Mouse (Mus musculus): Measurements from ENCODE around the gene Mapk6. TPM values are rescaled to one million over a fixed set of nuclear protein-coding genes. Genes with fewer than 3 reads are reported as not detected.
A peak's percentile ranks its signal among the peaks of the same experiment; 100 is the strongest.

The Mapk6 gene
- polyA plus RNA-seq, 1 experiment from 2014 or later = 114 TPM

- ATAC-seq (ENCODE audit: insufficient number of reproducible peaks, insufficient read depth, low FRiP score, low TSS enrichment, low read depth) = no peak
- Histone ChIP-seq H3K4me2 (no peak overlapping the region), H3K4me1 (replicated peaks) (peaks cover 13% of the 10 kb centered on the region; the same call in 1 of the 2 replicates), H3K36me3 (no peaks in the 10 kb centered on the region), H3K4me3 (replicated peaks) (no peak overlapping the region), H3K9me3 (no peaks in the 10 kb centered on the region), H3K9ac (replicated peaks) (no peak overlapping the region), H3K27me3 (no peaks in the 10 kb centered on the region), H3K27ac (no peak overlapping the region)
- WGBS = 47% methylated on average over 5 of the region's 5 CpGs
Observed at GRCm38 (mm10) chr9:75423683-75424082, 13.9 kb upstream of the Mapk6 start.

- Histone ChIP-seq H3K27ac (no peak overlapping the region), H3K4me3 (replicated peaks) (no peak overlapping the region), H3K36me3 (no peaks in the 10 kb centered on the region), H3K9me3 (no peaks in the 10 kb centered on the region), H3K4me2 (no peak overlapping the region), H3K4me1 (replicated peaks) (peaks cover 13% of the 10 kb centered on the region; the same call in 1 of the 2 replicates), H3K9ac (replicated peaks) (no peak overlapping the region), H3K27me3 (no peaks in the 10 kb centered on the region)
- 90% methylated on average over 3 of the region's 3 CpGs for WGBS
- no peak for ATAC-seq (ENCODE audit: insufficient number of reproducible peaks, insufficient read depth, low FRiP score, low TSS enrichment, low read depth)
Observed at GRCm38 (mm10) chr9:75422251-75422691, 12.5 kb upstream of the Mapk6 start.

GRCm38 (mm10) chr9:75414204-75414603, 4.4 kb upstream of the Mapk6 start:
- Histone ChIP-seq H3K9me3 (no peaks in the 10 kb centered on the region), H3K36me3 (no peaks in the 10 kb centered on the region), H3K4me3 (replicated peaks) (no peak overlapping the region), H3K27me3 (no peaks in the 10 kb centered on the region), H3K27ac (no peak overlapping the region), H3K4me2 (no peak overlapping the region), H3K4me1 (replicated peaks) (peaks cover 21% of the 10 kb centered on the region), H3K9ac (replicated peaks) (no peak overlapping the region)
- ATAC-seq (ENCODE audit: insufficient number of reproducible peaks, insufficient read depth, low FRiP score, low TSS enrichment, low read depth) = no peak
- WGBS = 35% methylated on average over 5 of the region's 5 CpGs

- Histone ChIP-seq H3K9ac (replicated peaks) (no peak overlapping the region), H3K4me3 (replicated peaks) (no peak overlapping the region), H3K9me3 (no peaks in the 10 kb centered on the region), H3K27ac (no peak overlapping the region), H3K4me2 (no peak overlapping the region), H3K36me3 (no peaks in the 10 kb centered on the region), H3K4me1 (replicated peaks) (peaks cover 21% of the 10 kb centered on the region), H3K27me3 (no peaks in the 10 kb centered on the region)
- 58% methylated on average over 5 of the region's 5 CpGs for WGBS
- no peak for ATAC-seq (ENCODE audit: insufficient number of reproducible peaks, insufficient read depth, low FRiP score, low TSS enrichment, low read depth)
Observed at GRCm38 (mm10) chr9:75413206-75413605, 3.4 kb upstream of the Mapk6 start.

GRCm38 (mm10) chr9:75411584-75411983, 1.8 kb upstream of the Mapk6 start:
- peaks cover 32% of the 10 kb centered on the region for H3K4me1 ChIP-seq (replicated peaks)

GRCm38 (mm10) chr9:75410868-75411487, 1.2 kb upstream of the Mapk6 start:
- Histone ChIP-seq H3K4me1 (replicated peaks) (peaks cover 38% of the 10 kb centered on the region), H3K27ac (no peak overlapping the region), H3K4me3 (replicated peaks) (no peak overlapping the region), H3K36me3 (no peaks in the 10 kb centered on the region), H3K9ac (replicated peaks) (0 out of 2 replicates have a peak overlapping the region, but pooled peaks have one; percentile 93), H3K4me2 (peak overlapping the region; percentile 61), H3K27me3 (no peaks in the 10 kb centered on the region), H3K9me3 (no peaks in the 10 kb centered on the region)
- no peak for ATAC-seq (ENCODE audit: insufficient number of reproducible peaks, insufficient read depth, low FRiP score, low TSS enrichment, low read depth)
- WGBS = 56% methylated on average over 6 of the region's 6 CpGs

More at GRCm38 (mm10) chr9:75411584-75411983, 1.8 kb upstream of the Mapk6 start:
- H3K27me3 ChIP-seq = no peaks in the 10 kb centered on the region
- no peak overlapping the region for H3K4me2 ChIP-seq
- no peaks in the 10 kb centered on the region for H3K36me3 ChIP-seq
- H3K27ac ChIP-seq = no peak overlapping the region
- no peak overlapping the region for H3K9ac ChIP-seq (replicated peaks)
- H3K9me3 ChIP-seq = no peaks in the 10 kb centered on the region
- H3K4me3 ChIP-seq (replicated peaks) = no peak overlapping the region
- ATAC-seq (ENCODE audit: insufficient number of reproducible peaks, insufficient read depth, low FRiP score, low TSS enrichment, low read depth) = no peak
- WGBS = 87% methylated on average over 9 of the region's 9 CpGs

GRCm38 (mm10) chr9:75409031-75409851, 564 bp downstream of the Mapk6 start:
- Histone ChIP-seq H3K4me2 (peak overlapping the region; percentile 61), H3K9ac (replicated peaks) (peak overlapping the region; percentile 93), H3K4me3 (replicated peaks) (peak overlapping the region; percentile 70), H3K36me3 (no peaks in the 10 kb centered on the region), H3K4me1 (replicated peaks) (peaks cover 46% of the 10 kb centered on the region), H3K27ac (peak overlapping the region; percentile 99), H3K9me3 (no peaks in the 10 kb centered on the region), H3K27me3 (no peaks in the 10 kb centered on the region)
- ATAC-seq (ENCODE audit: insufficient number of reproducible peaks, insufficient read depth, low FRiP score, low TSS enrichment, low read depth) = peak; percentile 82
- under 1% methylated on average over 72 of the region's 90 CpGs for WGBS

- Histone ChIP-seq H3K4me3 (replicated peaks) (peak overlapping the region; percentile 70), H3K27me3 (no peaks in the 10 kb centered on the region), H3K9ac (replicated peaks) (peak overlapping the region; percentile 93), H3K4me1 (replicated peaks) (peaks cover 46% of the 10 kb centered on the region), H3K4me2 (peak overlapping the region; percentile 61), H3K36me3 (no peaks in the 10 kb centered on the region), H3K9me3 (no peaks in the 10 kb centered on the region), H3K27ac (peak overlapping the region; percentile 99)
- WGBS = 4% methylated on average over 11 of the region's 11 CpGs
- ATAC-seq (ENCODE audit: insufficient number of reproducible peaks, insufficient read depth, low FRiP score, low TSS enrichment, low read depth) = no peak
Observed at GRCm38 (mm10) chr9:75408204-75408826, 1.5 kb downstream of the Mapk6 start.

GRCm38 (mm10) chr9:75407803-75408202, 2.0 kb downstream of the Mapk6 start:
- Histone ChIP-seq H3K27ac (no peak overlapping the region; the same call in 1 of the 2 replicates), H3K36me3 (no peaks in the 10 kb centered on the region), H3K9ac (replicated peaks) (peak overlapping the region; percentile 31; the same call in 1 of the 2 replicates), H3K4me3 (replicated peaks) (peak overlapping the region; percentile 70), H3K4me1 (replicated peaks) (peaks cover 48% of the 10 kb centered on the region), H3K9me3 (no peaks in the 10 kb centered on the region), H3K4me2 (peak overlapping the region; percentile 61), H3K27me3 (no peaks in the 10 kb centered on the region)
- no peak for ATAC-seq (ENCODE audit: insufficient number of reproducible peaks, insufficient read depth, low FRiP score, low TSS enrichment, low read depth)
- 16% methylated on average over 10 of the region's 10 CpGs for WGBS

- Histone ChIP-seq H3K4me3 (replicated peaks) (no peak overlapping the region), H3K27me3 (no peaks in the 10 kb centered on the region), H3K4me2 (no peak overlapping the region), H3K4me1 (replicated peaks) (peaks cover 60% of the 10 kb centered on the region), H3K9me3 (no peaks in the 10 kb centered on the region), H3K27ac (no peak overlapping the region), H3K9ac (replicated peaks) (no peak overlapping the region), H3K36me3 (no peaks in the 10 kb centered on the region)
- ATAC-seq (ENCODE audit: insufficient number of reproducible peaks, insufficient read depth, low FRiP score, low TSS enrichment, low read depth) = no peak
- 87% methylated on average over 2 of the region's 2 CpGs for WGBS
Observed at GRCm38 (mm10) chr9:75406121-75406520, 3.7 kb downstream of the Mapk6 start.

- no peak for ATAC-seq (ENCODE audit: insufficient number of reproducible peaks, insufficient read depth, low FRiP score, low TSS enrichment, low read depth)
- Histone ChIP-seq H3K4me1 (replicated peaks) (peaks cover 56% of the 10 kb centered on the region), H3K27me3 (no peaks in the 10 kb centered on the region)
Observed at GRCm38 (mm10) chr9:75403520-75403919, 6.3 kb downstream of the Mapk6 start.

More at GRCm38 (mm10) chr9:75403520-75403919, 6.3 kb downstream of the Mapk6 start:
- Histone ChIP-seq H3K4me3 (replicated peaks) (no peak overlapping the region), H3K9me3 (no peaks in the 10 kb centered on the region), H3K36me3 (peaks cover 6% of the 10 kb centered on the region), H3K27ac (peak overlapping the region; percentile 56; the same call in 1 of the 2 replicates), H3K4me2 (no peak overlapping the region), H3K9ac (replicated peaks) (no peak overlapping the region)
- 68% methylated on average over 3 of the region's 3 CpGs for WGBS
